Mouse (Mus musculus) limb, embryonic 11.5 days (tissue): ENCODE results near the gene Topors. TPM values are rescaled to one million over a fixed set of nuclear protein-coding genes. Genes with fewer than 3 reads are reported as not detected.

ENCODE experiments used
- ATAC-seq: fragments of 200-750 bp; cut with Nextera tagmentation; 2 replicates; pipeline ENCODE4 v1.8.0; 2017; ENCODE audit warnings: low read depth; ENCODE audit not compliant: insufficient number of reproducible peaks, low FRiP score, low TSS enrichment
- DNase-seq: peaks from one replicate; pipeline ENCODE4 v3.0.0-alpha.2; 2015; ENCODE audit warnings: low spot score
- H3K27ac ChIP-seq: fragments of 300-500 bp; sonication (generic); replicated peaks from 2 replicates; pipeline ENCODE4 v1.5.1; 2014; ENCODE audit warnings: low read depth, mild to moderate bottlenecking, low read length
- H3K27me3 ChIP-seq: fragments of 300-500 bp; sonication (generic); 2 replicates; pipeline ENCODE4 v1.6.1; 2014; ENCODE audit warnings: mild to moderate bottlenecking, low read length, mixed read lengths; ENCODE audit not compliant: control insufficient read depth, insufficient read depth
- H3K36me3 ChIP-seq: fragments of 300-500 bp; sonication (generic); 2 replicates; pipeline ENCODE4 v1.6.1; 2014; ENCODE audit warnings: mild to moderate bottlenecking, low read length, moderate library complexity, mixed read lengths; ENCODE audit not compliant: control insufficient read depth, insufficient read depth
- H3K4me1 ChIP-seq: fragments of 300-500 bp; sonication (generic); 2 replicates; pipeline ENCODE4 v1.6.1; 2014; ENCODE audit warnings: low read length, mixed read lengths; ENCODE audit not compliant: control insufficient read depth, insufficient read depth
- H3K4me2 ChIP-seq: fragments of 300-500 bp; sonication (generic); 2 replicates; pipeline ENCODE4 v1.6.1; 2014; ENCODE audit warnings: low read depth, mild to moderate bottlenecking, moderate library complexity; ENCODE audit not compliant: severe bottlenecking
- H3K4me3 ChIP-seq: fragments of 300-500 bp; sonication (generic); 2 replicates; pipeline ENCODE4 v1.5.1; 2014; ENCODE audit warnings: low read depth, low read length
- H3K9ac ChIP-seq: fragments of 300-500 bp; sonication (generic); 2 replicates; pipeline ENCODE4 v1.6.1; 2014; ENCODE audit warnings: mild to moderate bottlenecking, low read length
- H3K9me3 ChIP-seq: fragments of 300-500 bp; sonication (generic); 2 replicates; pipeline ENCODE4 v1.6.1; 2016; ENCODE audit warnings: low read length; ENCODE audit not compliant: control insufficient read depth
- WGBS: fragments of 180-500 bp; shearing (Covaris S2); extraction: QIAGEN DNeasy Blood & Tissue Kit; methylation state at CpG from one replicate; pipeline ENCODE4 v1.1.7; 2014; 5-methylcytosine and 5-hydroxymethylcytosine counted together
- polyA plus RNA-seq: library from polyadenylated mRNA; unstranded; fragments of >200 nt; fragmentation: Nextera tagmentation; extraction: Ambion mirVana; gene quantifications from 2 replicates; pipeline ENCODE4 v1.2.1, GENCODE M21; 2014

The Topors gene
- polyA plus RNA-seq, 1 experiment from 2014 or later, result 58.2 TPM

DNA sequence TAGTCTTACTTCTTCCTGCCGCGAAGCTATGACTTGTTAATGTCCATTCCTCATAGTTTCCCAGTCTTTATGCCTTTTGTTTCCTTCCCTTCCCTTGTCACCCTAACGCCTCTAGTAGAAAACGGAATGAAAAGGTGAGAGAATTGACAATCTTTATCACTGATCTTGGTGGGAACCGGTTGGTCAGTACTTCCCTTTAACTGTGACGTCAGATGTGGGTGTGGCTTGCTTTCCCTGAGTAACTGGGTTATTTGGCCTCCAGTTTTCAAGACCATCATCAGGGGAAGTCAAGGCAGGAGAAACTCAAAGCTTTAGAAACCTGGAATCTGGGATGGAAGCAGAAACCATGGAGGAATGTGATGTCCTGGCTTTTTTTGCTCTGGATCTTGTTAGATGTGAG is 27.7 kb downstream of the Topors start:
- DNase-seq (no peak), ATAC-seq (no peak)
- no peaks in the 10 kb centered on the region for H3K27me3 ChIP-seq
- H3K4me3 ChIP-seq, result no peak overlapping the region
- WGBS, result 55% methylated on average over 6 of the region's 6 CpGs
- no peaks in the 10 kb centered on the region for H3K9me3 ChIP-seq
- H3K4me1 ChIP-seq, result 0 out of 2 replicates have a peak, but pooled peaks cover 6% of the 10 kb centered on the region
- H3K36me3 ChIP-seq, result no peaks in the 10 kb centered on the region
- no peak overlapping the region for H3K9ac ChIP-seq
- no peak overlapping the region for H3K4me2 ChIP-seq
- no peak overlapping the region for H3K27ac ChIP-seq

DNA sequence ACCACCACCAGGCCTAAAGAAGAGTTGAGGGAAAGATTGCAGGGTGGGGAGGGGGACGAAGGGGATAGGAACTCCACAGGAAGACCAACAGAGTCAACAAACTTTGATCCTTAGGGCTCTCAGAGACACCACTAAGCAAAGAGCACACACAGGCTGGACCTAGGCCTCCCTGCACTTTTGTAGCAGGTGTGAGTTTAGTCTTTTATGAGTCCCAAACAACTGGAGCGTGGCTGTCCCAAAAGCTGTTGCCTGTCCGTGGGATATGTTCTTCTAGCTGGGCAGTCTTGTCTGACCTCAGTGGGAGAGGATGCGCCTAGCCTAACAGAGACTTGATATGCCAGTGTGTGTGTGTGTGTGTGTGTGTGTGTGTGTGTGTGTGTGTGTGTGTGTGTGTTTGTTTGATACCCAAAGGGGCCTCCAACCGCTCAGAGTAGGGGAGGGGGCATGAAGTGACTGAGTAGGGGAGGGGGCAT is 29.3 kb downstream of the Topors start:
- Histone ChIP-seq H3K4me1 (0 out of 2 replicates have a peak, but pooled peaks cover 6% of the 10 kb centered on the region), H3K9ac (no peak overlapping the region; the same call in 1 of the 2 replicates), H3K9me3 (no peaks in the 10 kb centered on the region), H3K27me3 (no peaks in the 10 kb centered on the region), H3K27ac (no peak overlapping the region), H3K36me3 (no peaks in the 10 kb centered on the region), H3K4me3 (peak overlapping the region; percentile 53; the same call in 1 of the 2 replicates), H3K4me2 (peak overlapping the region; percentile 88; the same call in 1 of the 2 replicates)
- WGBS, result 38% methylated on average over 5 of the region's 5 CpGs
- no peak for DNase-seq
- ATAC-seq, result peak; percentile 58; the same call in 1 of the 2 replicates

DNA sequence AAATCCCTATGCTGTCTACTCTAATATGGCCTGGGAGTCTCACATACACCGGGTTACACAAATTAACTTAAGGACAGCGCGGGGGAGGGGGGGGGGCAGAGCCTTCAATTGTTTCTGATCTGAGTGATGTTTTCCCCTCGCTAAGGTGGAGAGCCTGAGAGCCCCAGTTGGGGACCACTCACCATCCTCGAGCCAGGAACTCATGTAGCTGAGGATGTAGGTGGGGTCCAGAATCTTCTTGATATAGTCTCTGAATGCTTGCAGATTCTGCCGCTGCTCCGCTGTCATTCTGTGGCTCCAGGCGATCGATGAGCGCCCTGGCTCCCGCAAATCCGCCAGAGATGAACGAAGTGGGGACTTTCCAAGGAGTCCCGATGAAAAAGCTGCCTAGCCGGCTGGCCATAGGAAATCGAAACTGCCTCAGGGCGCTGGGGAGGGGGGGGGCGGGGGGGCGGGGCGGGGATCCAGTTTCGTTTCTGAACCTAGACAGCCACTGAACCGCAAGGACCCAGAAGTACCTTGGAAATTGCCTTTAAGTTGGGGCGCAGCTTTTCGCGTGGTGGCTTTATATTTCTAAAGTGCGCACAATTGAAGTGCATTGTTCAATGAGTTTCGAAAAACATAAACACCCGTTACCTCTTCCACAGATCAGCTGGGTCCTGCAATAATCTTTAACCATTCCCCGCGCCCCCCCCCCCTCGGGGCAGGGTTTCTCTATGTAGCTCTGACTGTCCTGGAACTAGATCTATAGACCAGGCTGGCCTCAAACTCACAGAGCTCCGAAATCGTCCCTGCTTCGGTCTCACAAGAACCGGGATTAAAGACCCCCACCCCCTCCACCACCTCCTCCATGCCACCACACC is 30.0 kb downstream of the Topors start, which contains the start of gene Ddx58:
Gene Ddx58, minus strand, starts transcription at position 420 of the 863 bp plus-strand sequence.
- Histone ChIP-seq H3K9ac (peak within 1 kb of the TSS; percentile 60), H3K27me3 (no peaks in the 10 kb centered on the region), H3K36me3 (no peaks in the 10 kb centered on the region), H3K27ac (no peak within 1 kb of the TSS), H3K9me3 (no peaks in the 10 kb centered on the region), H3K4me3 (peak within 1 kb of the TSS; percentile 53), H3K4me2 (peak within 1 kb of the TSS; percentile 88), H3K4me1 (0 out of 2 replicates have a peak, but pooled peaks cover 6% of the 10 kb centered on the region)
- ATAC-seq (peak; percentile 48; the same call in 1 of the 2 replicates), DNase-seq (peak; percentile 56)
- WGBS, result 4% methylated on average over 35 of the region's 35 CpGs

DNA sequence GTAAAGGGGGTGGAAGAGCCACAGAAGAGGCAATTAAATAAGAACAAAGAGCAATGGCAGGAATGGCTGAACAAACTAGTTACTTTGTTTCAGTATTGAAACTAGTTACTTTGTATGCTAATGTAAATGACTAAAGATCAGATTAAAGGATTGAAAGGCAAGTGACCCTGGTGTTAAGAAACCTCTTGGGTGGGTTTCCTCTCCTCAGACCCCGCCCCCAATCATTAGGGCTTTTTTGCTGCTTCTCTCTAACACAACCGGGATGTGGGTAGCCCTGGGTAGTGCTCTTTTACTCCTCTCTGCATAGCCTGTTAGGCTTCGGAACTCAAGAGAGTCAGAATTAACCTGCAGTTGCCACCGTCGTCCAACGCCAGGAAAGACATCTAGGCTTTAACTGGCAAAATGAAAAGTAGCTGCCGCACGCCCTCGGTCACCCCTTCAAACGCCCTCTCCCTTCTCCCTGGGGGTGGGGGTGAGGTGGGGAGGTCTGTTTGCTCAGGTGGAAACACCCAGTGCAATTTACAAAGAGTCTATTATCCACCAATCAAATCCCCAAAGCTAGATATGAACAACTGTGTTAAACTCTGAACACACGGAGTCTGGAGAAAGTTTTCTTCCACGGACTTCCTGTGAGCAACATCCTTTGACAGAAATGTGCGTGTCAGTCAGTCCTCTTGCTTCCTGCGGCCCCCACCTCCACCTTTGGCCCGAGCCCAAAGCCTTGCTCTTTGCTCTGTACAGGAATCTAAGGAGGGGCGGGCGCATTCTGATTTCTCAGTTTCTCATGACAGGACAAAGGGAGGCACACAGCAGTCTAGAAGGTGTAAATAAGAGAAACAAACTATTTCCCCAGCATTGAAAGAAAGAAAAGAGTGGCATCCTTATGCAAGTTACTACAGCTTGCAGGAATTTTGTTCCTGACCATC is 30.9 kb downstream of the Topors start:
- 0 out of 2 replicates have a peak, but pooled peaks cover 6% of the 10 kb centered on the region for H3K4me1 ChIP-seq
- peak overlapping the region; percentile 60 for H3K9ac ChIP-seq
- H3K9me3 ChIP-seq, result no peaks in the 10 kb centered on the region
- ATAC-seq (no peak), DNase-seq (peak; percentile 44)
- peak overlapping the region; percentile 53 for H3K4me3 ChIP-seq
- H3K4me2 ChIP-seq, result peak overlapping the region; percentile 88
- H3K27me3 ChIP-seq, result no peaks in the 10 kb centered on the region
- H3K27ac ChIP-seq, result no peak overlapping the region
- 2% methylated on average over 17 of the region's 17 CpGs for WGBS
- H3K36me3 ChIP-seq, result no peaks in the 10 kb centered on the region

DNA sequence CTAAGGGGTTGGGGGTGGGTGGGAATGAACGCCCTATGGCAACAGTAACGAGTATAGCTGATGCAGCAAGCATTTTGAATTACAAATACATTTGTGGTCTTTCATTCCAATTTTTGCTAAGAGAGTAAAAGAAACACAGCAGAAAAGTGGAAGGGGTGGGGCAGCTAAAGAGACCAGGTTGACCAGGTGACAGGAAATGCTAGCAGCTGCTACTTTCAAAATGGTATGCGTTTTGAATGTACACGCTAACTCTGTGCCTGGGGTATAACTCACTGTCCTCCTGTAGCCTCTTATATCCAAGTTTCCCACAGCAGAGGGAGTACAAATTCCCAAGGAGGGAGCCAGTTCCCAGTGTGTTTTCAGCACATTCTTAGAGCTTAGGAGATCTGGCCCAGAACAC is 32.8 kb downstream of the Topors start:
- no peak for DNase-seq
- ATAC-seq, result no peak
- H3K27me3 ChIP-seq, result no peaks in the 10 kb centered on the region
- H3K4me1 ChIP-seq, result 0 out of 2 replicates have a peak, but pooled peaks cover 6% of the 10 kb centered on the region
- no peak overlapping the region for H3K9ac ChIP-seq
- H3K36me3 ChIP-seq, result no peaks in the 10 kb centered on the region
- no peak overlapping the region for H3K27ac ChIP-seq
- 84% methylated on average over 4 of the region's 4 CpGs for WGBS
- no peak overlapping the region for H3K4me3 ChIP-seq
- no peaks in the 10 kb centered on the region for H3K9me3 ChIP-seq
- H3K4me2 ChIP-seq, result no peak overlapping the region

DNA sequence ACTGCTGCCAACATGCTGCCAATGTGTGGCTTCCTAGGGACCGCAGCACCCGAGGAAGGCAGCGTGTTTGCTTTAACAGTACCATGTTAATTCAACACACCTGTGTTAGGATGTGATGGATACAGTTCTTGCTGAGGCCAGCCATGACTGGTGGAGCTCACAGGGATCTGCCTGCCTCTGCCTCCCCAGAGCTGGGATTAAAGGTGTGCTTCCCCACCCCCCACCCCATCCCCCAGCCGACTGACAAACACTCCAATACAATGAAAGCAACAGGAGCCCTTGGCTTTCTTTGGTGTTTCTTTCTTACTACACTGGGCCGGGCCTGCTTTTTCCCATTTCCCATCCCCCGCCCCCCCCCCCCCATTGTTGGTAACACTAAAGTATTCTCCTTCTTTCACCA is 35.4 kb downstream of the Topors start:
- H3K4me1 ChIP-seq, result 0 out of 2 replicates have a peak, but pooled peaks cover 5% of the 10 kb centered on the region

GRCm38 (mm10) chr4:40233062-40233664 is 36.5 kb downstream of the Topors start:
- H3K27ac ChIP-seq, result no peak overlapping the region
- ATAC-seq (no peak), DNase-seq (no peak)
- no peak overlapping the region for H3K4me3 ChIP-seq
- H3K36me3 ChIP-seq, result no peaks in the 10 kb centered on the region
- no peaks in the 10 kb centered on the region for H3K27me3 ChIP-seq
- no peak overlapping the region for H3K4me2 ChIP-seq
- H3K9me3 ChIP-seq, result no peaks in the 10 kb centered on the region
- no peaks in the 10 kb centered on the region for H3K4me1 ChIP-seq
- no peak overlapping the region for H3K9ac ChIP-seq
- WGBS, result 93% methylated on average over 7 of the region's 7 CpGs

More for the DNA sequence above, 35.4 kb downstream of the Topors start:
- Histone ChIP-seq H3K9me3 (no peaks in the 10 kb centered on the region), H3K27me3 (no peaks in the 10 kb centered on the region), H3K4me3 (no peak overlapping the region), H3K27ac (no peak overlapping the region), H3K9ac (no peak overlapping the region), H3K4me2 (no peak overlapping the region), H3K36me3 (no peaks in the 10 kb centered on the region)
- WGBS, result 84% methylated on average over 6 of the region's 6 CpGs
- no peak for ATAC-seq
- DNase-seq, result no peak
